Mouse (Mus musculus) adrenal gland, postnatal 10 days (tissue): ENCODE measurements at regions not wholly inside any gene's neighbourhood (a gene's known extent, or its start where the extent isn't known, plus 50 kb on each side); places are given as distances from the start of the nearest gene placed in this dataset.
"Not testable (repeated sequence)": the region's sequence is repeated elsewhere in the genome, so short reads cannot be mapped to it uniquely, and the experiment has no call there.

Source experiments
- DNase-seq: peaks from one replicate; pipeline ENCODE4 v3.0.0; 2021; ENCODE audit warnings: mixed read lengths

DNA sequence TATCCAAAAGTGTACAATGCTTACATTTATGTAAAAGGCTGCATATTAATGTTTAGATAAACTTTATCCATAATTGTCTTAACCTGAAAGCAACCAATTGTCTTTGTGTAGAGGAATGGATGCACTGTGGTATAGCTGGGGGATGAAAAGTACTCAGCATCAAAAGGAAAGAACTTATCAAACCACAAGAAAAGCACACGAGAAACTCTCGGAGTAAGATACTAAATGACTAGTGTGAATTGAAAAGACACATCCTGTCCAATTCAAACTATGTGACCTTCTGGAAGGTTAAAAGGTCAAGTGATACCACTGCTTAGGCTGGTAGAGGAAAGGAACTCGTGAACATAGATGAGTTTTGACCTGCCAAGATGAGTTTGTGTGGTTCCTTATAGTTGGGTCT is 192.2 kb upstream of the Tbl1xr1 start:
- DNase-seq: no peak

DNA sequence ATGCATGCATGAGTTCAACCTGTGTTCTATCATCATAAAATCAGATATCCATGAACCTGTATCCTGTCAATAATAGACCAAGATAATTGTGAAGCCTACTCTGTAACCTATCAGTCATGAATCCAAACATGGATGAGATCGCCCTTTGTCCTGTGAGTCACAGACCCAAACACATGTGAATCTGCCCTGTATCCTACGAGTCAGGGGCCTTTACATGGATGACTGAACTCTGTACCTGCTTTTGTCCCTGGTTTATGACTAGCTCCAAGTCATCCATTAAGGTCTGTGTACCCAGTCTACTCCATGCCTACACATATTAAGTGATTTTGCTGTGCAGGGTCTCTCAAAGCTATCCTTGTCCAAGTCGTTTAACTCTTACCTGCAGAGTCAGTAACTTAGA is 187.7 kb upstream of the Tbl1xr1 start:
- no peak for DNase-seq

DNA sequence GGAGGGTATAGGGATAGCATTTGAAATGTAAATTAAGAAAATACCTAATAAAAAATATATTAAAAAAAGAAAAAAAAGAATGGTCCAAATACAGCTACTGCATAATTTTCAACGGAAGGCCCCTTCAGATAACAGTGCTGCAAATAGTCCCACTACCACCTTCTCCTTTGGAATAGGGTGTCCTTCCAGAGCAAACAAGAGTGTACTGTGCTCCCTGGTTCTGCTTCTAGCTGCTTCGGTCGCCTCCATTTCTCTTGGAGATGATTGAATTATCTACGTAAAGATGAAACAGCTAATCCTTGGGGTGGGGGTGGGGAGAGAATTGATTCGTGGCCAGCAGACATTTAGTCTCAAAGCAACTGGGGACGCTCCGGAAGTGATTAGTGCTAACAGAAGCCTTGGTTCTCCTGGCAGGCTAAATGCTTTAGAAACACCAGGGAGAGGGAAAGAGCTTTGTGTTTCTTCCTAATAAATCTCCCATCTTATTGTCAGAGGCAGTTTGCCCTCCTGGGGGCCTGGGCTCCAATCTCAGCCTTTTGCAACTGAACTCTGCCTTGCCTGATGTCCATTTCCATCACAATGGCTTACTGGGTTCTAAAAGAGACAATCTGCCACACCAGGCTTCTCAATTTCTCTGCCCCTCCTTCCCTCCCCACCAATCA is 184.5 kb upstream of the Tbl1xr1 start:
- no peak for DNase-seq

DNA sequence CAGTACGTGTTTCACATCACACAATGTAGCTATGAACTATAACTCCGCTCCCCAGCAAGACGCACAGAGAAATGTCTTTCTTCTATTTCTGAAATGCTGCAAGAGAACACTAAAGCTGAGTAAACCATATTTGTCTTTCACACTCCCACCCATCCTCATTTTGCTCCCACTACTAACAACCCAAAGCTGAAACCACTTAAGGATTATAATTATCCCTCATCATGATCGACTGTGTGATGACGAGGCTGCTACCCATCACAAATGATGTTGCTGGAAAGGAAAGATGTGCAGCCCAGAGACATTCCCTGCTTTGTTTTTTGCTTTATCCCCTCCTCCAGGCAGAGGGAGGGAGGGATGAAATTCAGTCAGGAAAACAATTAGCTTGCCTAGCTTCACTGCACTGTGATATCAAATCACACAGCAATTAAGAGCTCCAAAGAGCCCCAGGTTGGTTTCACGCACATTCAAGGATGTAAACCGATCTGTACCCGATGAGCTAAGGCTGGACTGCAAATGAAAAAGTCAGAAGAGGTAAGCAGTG is 183.5 kb upstream of the Tbl1xr1 start:
- DNase-seq: no peak

DNA sequence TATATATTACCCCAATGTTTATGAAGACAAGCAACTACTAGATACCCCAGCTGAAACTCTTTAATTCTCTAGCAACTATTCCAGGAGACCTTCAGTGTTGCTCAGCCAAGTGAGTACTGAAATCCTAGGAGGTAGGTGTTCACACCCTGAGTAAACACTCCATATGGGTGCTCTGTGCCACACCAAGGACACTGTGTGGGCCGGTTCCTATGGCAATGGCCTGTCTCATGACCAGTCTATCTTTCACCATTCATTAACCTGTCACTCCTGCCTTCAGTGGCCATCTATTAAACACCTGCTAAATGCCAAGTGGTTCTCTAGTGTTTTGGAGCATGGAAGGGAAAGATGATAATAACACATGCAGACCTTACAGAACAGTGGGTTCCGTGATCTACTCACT is 180.9 kb upstream of the Tbl1xr1 start:
- DNase-seq: no peak

DNA sequence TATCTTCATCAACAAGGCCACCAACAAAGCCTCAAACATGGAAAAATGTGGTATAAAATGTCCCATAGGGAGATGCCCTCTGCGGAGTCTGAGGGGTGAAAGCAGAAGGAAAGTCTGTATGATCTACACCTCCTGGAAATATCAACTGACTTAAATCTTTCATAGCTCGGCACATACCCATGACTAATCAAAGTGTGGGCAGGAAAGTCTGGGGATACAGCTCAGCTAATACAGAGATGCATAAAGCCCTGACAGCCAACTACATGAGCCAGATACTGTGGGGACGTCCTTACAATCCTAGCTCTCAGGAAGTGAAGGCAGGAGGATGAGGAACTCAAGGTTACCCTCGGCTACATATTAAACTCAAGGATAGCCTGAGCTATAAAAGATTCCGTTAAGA is 178.2 kb upstream of the Tbl1xr1 start:
- no peak for DNase-seq

DNA sequence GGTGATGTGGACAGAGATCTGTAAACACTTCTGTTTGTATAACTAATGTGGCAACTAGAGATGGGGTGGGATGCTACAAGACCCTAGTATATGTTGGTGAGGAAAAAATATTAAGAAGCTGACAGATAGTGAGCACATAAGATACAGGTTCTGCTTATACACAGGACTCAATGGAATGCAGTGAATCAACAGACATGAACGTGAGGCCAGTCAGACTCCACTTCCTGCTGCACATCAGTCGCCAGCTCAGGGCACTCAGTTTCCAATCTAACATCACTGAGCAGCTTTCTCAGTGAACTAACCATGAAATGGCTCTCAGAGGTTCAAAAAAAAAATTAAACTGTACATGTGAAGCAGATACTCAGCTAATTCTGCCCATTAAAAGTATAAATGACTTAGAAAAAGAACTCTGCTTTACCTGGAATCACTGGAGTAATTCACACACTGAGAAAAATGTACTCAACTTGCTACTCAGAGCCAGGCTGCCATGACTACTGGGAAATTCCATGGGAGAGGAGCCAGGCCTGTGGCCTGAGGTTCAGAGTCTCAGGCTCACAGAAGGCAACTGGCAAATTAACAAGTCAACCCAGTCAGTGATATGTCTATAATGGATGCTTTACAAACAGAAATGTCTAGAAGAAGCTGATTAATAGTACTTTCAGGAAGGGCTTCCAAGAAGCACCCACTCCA is 170.9 kb upstream of the Tbl1xr1 start:
- DNase-seq: peak; percentile 50

DNA sequence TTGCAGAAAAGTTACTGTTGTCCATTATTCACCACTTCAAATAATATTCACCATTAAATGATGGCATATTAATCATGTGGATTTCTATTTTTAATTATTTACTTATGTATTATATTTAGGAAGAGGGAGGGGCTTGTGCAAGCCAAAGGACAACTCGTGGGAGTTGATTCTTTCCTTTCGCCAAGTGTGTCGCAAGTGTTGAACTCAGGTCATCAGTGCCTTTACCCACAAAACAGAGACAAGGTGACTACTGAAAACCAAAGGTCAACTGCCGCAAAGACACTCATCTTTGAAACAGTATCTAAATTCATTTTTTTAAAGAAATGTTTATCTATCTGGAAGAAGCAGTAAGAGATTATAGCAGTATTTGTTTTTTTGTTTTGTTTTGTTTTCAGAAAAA is 167.6 kb upstream of the Tbl1xr1 start:
- DNase-seq: peak; percentile 10

DNA sequence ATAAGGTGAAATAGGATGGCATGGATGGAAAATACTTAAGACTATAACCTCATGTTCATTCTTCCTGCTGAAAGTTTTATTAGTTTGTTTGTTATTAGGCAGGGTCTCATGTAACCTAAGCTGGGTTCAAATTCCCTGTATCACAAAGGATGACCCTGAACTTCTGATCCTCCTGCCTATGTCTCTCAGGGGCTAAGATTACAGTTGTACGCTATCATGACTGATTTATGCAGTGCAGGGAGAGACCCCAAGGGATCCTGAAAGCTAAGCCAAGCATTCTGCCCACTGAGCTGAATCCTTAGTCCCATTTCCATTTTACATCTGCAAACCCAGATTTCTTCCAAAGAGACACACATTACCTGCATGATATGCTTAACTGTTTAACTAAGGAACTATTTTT is 166.4 kb upstream of the Tbl1xr1 start:
- no peak for DNase-seq

DNA sequence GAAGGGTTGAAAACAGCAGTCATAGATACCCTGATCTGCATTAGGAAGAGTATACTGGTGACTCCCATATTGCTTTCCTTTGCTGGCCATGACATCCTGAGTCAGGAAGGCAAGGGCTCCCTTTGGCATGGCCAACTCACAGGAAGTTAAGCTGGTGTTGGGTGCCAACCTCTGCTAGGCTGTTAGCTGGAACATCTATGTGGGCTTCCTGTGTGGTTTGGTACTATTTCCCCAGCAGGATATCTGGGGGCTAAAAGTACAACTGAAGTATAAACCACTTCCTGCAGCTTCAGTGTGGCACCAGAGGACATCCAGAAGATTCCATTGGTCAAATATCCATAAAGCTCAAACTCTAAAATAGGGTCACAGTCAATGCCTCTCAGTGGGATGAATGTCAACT is 165.4 kb upstream of the Tbl1xr1 start:
- no peak for DNase-seq

DNA sequence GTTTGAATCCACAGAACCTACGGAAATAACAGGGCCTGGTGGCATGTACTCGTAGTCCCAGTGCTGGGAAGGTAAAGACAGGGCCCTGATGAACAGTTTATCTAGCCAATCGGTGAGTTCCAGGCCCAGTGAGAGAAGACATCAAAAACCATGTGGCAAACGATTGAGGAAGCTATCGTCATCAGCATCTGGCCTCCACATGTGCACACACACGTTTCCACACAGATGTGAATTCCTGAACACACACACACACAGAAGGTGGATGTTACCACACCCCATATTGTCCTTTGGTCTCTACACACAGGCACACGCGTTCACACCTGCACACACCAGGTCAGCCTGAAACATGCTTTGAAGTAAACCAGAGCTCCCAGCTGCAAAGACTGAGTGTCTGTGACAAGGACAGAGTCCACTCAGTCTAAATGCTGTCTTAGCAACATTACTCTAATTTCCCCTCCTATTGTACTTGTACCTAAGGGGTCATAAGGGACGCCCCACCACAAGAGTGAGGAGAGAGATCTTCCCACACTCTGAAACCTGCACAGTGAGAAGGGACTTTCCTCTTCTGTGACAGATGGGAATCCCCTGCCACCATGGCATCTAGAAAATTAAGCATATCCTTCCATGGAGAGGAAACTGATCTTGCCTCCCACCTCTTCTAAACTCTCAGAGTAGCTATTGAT is 159.1 kb upstream of the Tbl1xr1 start:
- DNase-seq: no peak

DNA sequence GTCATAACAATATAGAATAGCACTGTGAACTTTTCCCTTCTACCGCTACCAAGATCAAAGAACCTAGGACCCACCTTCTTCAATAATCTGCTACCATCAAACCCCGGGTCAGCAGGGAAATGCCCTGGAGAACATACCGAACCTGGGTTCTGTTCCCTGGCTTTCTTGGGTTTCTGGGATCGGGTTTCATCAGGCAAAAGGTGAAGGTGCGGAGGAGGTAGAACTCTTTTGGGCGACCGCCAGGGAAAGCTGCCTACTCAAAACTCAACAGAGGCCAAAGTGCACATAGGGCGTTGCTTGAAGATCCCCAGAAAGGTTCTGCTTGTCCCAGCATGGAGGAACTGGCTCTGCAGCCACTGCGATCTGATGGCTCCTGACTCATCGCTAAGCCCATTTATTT is 158.0 kb upstream of the Tbl1xr1 start:
- peak; percentile 25 for DNase-seq

DNA sequence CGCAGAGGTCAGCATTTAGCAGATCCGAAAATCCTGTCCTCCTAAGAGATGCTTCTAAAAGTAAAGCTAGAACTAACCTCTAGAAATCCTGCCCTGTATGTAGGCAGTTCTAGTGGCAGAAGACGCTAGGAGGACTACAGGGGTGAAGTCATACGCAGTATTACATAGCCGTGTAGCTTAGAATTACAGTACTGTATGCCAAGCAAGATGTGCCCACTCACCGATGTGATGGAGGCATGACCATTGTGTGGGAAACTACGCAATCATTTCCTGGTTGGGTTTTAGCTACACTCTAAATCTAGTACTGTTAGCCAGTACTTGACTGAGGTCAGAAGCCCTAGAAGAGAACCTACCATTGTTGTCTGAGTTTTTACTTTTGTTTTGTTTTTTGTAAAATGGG is 156.5 kb upstream of the Tbl1xr1 start:
- DNase-seq: no peak

DNA sequence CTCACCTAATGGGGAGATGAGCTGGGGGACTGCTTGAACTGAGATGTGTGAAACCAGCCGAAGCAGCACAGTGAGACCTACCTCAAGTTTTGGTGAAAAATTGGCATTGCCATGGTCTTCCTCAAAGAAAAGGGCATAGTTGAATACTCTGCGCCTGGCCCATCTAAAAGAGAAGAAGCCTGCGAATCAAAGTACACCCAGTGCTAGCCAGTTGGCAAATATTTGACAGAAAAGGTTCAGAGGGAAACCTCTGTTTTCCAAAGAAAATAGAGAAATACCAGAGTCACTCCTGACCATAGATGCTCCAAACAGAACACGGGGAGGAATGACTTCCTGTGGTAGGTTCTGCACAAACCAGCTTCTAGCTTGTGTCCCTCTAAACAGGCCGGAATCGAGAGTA is 144.5 kb upstream of the Tbl1xr1 start:
- DNase-seq: no peak

DNA sequence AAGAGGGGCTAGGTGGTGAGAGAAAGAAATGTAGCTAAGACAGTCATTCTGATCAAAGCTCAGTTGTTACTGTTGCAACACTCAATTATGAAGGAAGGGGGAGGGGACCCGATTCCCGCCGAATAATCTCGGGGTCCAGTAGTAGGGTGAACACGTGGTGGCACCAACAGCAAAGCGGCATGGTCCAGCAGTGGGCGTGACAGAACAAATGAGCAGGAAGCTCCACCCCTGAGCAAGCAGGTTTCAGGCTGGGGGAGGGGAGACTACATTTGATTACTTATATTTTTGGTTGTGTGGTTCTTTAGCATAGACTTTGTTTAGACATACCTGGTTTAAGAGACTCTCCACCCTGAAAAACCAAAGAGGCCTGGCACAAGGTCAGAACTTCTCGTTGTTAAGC is 143.8 kb upstream of the Tbl1xr1 start:
- not testable (repeated sequence) for DNase-seq

DNA sequence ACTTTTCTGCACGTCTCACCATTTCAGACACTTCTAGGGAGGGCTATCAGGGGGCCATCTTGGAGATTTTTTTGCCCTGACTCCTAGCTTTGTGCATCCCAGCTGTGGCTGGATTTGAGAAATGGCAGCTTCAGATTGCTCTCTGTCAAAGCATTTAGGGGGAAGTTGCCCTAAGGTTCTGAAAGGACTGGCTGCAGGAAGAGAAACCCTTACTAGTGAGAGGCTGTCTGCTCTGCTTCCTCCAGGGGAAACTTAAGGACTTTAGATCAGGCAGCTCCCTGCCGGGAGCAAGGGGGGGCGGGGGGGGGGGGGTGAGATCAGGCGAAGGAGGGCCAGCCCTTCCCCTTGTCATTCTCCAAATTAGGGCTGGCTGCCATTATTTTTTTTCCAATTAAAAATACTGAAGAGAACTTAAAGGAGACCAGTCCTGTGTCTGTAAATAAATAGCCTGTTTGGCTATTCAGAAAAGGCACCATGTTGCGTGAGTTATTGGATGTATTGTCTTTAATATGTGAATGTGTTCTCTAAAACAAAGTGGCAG is 141.7 kb upstream of the Tbl1xr1 start:
- DNase-seq: no peak

DNA sequence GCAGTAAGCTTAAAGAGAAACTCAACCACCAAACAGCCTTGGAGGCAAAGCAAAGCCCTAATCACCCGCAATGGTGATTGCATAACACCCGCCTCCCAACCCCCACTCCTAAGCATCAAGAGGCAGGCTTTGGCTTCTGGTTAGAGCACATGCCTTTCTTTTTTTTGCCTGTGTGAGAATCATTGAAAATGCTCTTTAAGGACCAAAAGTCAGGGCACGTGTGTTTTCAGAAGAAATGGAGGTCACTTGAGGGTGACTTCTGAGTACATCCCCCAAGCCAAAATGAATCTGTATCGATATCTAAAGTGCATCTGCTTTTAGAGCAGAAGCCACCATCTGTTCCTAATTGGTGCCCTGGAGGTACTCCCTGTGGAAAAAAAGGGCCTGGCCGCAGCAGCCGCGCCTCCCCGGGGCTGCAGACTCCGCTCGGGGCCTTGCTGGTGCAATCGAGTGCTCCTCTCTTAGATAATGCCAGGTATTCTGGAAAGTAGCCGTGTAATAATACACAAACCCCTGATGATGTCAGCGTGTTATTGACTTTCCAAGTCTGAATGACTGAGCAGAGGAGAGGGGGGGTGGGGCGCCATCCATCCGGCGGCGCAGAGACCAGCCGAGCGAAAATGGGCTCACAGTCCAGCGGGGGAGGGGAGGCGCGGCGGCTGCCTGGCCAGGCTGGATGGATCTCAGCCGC is 140.7 kb upstream of the Tbl1xr1 start:
- DNase-seq: peak; percentile 99

DNA sequence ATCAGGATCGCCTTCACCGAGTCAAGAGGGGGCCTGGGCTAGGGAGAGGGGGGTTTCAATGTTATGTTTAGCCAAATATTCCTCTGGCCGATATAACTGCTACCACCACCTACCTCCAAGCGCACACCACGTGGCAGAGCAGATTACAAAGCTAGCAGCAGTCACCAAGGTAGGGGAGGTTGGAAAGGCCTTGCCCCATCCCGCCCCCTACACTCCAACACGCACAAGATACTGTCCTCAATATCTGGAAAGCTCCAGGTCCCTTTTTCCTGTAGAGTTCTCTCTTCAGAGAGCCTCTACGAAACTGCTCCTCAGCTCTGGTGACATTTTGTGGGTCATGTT is 140.2 kb upstream of the Tbl1xr1 start:
- no peak for DNase-seq

DNA sequence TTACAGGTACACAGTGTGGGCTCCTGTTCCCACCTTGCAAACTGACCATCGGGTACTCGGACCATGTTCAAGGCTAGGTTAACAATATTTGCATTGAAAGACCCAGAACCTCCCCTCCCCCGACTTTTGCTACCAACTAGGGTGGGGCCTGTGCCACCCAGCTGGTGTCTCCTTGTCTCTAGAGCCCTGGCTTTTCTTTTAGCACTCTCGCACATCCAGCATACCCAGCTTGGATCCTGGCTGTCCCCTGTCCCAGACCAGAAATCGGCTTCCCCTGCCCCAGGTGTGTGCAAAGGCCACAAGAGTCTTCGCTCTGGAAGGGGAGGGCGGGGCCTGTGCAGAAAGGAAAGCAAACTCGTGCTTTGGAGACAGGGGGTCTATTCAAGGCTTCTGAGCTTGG is 139.8 kb upstream of the Tbl1xr1 start:
- DNase-seq: no peak

DNA sequence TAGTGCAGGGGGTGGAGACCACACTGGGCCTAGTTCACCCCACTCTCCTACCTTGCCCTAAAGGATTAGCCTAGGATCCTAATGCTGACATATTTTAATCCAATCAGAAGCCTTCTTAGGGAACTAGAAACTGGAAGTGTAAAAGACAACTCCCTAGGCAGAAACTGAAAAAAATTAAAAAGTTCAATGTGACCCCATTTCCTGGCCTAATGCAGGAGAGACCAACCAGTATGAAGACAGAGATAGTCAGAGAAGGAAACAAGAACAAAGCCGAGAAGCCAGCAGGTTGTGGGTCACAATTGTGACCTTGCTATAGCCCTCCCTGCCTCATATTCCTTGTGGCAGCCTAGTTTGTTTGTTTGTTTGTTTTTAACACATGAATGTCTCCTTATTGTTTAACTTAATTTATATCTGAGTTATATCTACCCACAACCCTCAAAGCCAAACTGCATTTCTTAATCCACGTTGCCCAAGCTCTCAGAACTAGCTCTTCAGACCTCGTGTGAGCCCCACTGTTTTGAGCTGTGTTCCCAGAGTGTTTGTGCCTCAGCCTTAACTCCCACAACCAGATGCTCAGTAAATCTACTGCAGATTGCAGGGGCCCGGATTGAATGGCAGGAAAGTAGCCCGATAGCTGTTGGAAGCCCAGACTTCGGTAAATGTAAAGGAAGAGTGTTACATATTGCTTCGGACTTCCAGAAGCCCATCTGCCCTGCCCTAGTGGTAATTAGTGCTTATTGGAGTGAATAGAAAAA is 139.0 kb upstream of the Tbl1xr1 start:
- no peak for DNase-seq

DNA sequence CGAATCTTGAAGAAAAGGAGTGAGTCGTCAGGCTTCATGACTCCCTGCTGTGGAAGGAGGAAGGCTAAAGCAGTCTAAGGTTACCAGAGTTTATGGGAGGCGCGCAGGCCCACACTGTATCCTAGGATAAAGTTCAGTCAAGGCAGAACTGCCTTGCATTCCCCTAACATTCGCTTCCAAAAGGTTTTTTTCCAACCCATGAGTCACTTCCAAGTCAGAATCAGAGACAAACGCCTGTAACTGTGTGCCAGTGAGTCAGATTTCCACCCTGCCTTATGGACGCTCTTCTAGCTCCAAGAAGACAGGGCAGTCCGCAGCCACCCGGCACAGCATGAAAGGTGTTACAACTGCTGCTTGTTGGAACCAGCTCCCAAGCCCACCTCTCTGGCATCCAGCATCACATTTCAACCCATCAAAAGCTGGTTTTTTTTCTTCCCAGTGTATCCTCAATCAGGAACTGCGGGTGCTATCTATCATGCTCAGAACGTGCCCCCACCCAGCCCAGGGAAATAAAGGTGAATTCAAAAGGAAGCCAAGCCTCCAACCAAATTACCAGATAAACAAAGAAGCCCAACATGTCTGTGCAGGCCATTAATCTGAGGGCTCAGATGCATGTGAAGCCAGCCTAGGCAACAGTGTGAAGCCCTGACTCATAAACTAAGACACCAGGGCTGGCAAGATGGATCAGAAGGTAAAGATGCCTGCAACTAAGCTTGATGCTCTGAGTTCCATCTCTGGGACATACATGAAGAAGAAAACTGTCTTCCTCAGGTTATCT is 138.2 kb upstream of the Tbl1xr1 start:
- DNase-seq: peak; percentile 54
